Mouse (Mus musculus) right cerebral cortex, postnatal 14 days (tissue): ENCODE results near the gene Rfc4.

Experiments used
- DNase-seq: peaks from one replicate; pipeline ENCODE4 v3.0.0; 2022

Rfc4 gene

DNA sequence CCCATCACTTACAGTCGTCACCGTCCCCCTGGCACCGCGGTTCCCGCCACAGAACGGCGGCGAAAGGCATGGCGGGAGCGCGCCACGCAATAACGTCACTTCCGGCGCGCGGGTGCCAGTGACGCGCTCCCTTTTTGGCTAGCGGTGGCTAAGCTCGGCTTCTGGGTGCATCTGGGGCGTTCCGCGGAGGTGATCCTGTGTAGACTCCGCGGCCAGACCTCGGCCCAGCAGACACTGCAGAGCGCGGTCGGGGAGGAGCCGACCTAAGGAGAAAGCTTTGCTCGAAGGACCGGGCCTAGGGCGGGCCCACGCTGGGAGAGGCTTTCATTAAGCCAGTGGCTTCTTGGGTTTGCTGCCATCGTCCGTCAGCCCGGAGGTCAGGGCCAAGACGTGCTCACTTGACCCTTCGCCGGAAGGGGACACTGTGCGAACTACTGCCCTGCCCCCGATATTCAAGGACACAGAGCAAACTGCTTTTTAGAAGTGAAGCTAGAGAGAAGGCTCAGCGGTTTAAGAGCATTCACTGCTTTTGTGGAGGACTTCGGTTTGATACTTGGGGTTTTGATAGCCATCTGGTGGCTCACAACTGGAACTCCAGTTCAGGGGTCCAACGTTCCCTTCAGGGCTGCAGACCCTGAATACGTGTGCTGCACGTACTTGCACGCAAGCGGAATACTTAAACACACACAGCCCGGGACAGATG lies at the start of gene Rfc4:
Gene Rfc4, minus strand, starts transcription at position 65 of the 703 bp plus-strand sequence.
- DNase-seq, result peak; percentile 91

DNA sequence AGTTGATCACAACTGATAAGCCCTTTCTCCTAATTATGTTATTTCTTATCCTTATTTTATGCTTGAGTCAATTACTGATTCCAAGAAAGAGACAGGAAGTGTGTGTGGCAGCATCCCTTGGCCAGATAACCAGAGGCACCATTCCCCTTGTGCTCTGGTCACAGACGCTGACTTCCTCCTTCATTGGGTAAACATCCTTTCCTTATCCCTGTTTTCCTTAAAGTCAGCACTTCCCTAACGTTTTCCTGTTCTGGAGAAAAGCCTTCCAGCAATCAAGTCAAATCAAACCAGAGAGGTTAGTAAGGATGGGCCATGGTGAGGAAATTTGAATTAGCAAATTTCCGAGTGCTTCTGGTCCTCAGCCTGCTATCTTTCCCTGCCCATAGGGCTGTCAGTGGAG lies 48.4 kb upstream of the Rfc4 start:
- DNase-seq, result no peak

DNA sequence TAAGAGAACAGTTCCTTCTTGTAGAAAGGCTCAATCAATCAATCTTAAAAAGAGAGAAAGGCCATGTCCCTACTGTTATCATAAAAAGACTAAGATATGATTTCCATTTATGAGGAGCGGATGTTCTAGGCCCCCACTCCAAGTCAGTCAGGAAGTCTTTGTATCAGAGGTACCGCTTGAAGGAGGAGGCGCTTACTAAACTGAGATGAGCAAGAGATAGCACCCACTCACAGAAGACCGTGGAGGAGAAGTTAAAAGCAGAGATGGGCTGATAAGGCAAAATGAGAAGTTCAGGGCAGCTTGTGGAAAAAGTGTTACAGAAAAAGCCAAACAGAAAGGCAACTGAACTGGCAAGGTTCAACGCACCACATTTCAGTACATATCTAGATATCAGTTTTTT lies 47.3 kb upstream of the Rfc4 start:
- no peak for DNase-seq

DNA sequence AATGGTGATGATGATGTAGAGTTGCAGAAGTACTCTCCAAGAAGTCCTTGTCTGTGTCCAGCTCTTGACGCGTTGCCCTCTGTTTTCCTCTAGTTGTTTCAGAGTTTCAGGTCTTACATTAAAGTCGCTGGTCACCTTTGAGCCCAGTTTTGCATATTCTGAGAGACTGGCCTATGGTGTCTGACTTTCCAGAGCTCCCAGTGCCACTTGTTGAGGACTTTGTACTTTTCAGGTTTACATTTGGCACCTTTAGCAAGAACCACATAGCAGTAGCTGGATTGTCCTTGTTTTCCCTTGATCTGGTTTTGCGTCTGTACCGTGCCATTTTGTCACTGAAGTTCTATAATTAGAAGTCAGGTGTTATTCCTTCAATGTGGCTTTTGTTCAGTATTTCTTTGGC lies 46.4 kb upstream of the Rfc4 start:
- no peak for DNase-seq

DNA sequence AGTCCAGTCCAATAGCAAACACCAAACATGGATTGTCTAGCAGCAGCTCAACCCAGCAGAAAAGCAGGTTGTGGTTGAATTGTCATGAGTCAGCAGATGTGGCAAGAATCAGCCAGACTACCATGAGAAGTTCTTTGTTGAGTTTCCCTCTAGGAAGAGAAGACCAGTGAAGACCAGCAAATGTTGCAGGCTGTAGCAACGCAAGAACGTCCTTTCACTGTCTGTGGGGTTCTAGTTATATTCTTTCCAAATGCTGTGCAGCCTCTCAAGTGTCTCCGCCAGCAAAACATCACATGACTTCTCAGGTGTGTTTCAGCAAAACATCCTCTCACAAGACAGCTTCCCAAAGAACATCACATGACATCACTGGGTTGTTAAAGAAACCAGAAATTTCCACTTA lies 43.3 kb upstream of the Rfc4 start:
- DNase-seq, result no peak

DNA sequence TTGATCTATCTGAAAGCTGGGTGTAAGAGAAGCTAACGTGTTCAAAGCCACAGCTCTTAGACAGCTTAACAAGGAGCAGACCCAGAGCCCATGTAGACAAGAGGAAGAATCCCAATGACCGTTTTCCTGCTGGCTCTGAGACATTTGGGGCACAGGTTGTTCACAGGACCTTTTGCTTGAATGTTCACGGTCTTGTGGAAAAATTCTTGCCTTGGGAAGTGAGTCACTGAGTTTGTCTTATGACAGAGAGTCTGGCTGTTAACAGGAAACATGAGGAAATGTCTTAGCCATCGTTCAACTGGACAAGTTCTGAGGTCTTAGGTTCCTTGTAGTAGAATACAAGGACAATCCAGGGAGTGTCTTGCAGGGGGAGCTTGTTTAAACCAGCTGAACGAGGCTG lies 39.5 kb upstream of the Rfc4 start:
- no peak for DNase-seq

DNA sequence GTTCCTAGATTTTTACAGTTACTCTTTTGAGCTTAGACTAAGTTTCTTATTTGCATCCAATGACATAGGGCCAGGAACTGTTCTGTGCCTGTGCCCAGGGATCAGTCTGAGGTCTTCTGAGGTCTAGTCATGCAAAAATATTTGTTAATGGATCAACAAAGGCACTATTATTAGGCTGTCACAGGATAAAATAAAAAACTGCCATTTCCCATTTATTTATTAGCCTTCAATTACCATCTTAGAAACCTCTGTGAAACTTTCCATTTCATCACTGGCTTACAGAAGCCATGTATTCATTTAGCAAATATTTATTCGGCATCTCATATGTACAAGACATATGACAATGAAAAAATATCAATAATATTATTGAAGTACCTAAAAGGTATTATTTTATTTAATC lies 39.1 kb upstream of the Rfc4 start:
- no peak for DNase-seq

DNA sequence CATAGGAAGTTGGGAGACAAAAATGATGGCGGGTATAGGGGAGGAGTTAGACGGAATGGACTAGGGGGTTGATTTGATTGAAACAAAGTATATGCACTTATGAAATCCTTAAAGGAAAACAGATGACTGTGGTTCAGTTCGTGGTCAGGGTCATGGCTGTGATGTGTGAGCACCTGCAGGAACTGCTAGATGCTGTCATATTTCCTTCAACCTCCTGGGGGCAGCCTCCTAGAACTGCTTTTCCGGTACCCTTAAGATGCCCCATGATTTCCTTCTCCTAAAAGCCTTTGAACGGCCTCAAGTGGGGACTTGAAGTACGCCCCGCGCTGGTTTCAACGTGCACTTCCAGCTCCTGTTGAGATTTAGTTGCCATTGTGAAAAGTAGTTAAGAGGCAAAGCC lies 37.9 kb upstream of the Rfc4 start:
- DNase-seq, result no peak

DNA sequence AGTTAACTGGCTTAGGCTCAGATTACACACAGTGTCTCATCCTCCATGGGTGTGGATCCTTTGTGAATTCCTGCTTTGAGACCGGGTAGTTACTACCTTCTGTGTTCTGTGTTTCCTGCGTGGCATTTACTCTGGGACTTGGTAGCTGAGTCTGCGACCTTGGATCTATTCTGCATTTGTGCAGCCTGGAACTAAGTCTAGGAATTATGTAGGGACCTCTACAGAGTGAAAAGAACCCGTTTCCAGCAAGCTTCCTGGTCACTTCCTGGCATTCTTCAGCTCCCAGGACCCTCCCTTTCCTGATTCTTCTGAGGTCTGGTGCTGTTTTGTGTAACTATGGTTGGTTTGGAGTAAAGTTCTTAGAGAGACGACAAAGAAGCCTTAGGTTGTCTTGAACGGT lies 36.9 kb upstream of the Rfc4 start:
- DNase-seq, result no peak

DNA sequence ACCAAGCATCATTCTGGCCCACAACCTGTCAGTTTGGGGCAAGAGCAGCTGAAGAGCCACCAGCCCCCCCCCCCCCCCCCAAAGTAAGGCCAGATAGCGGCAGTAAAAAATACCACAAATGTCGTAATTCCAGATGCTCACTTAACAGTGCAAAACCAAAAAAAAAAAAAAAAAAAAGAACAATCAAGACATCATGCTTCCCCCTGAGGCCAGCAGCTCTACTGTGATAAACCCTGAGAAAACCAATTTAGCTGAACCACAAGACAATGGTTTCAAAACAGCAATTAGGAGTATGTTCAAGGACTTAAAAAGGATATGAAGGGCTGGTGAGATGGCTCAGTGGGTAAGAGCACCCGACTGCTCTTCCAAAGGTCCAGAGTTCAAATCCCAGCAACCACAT lies 34.6 kb upstream of the Rfc4 start:
- no peak for DNase-seq

DNA sequence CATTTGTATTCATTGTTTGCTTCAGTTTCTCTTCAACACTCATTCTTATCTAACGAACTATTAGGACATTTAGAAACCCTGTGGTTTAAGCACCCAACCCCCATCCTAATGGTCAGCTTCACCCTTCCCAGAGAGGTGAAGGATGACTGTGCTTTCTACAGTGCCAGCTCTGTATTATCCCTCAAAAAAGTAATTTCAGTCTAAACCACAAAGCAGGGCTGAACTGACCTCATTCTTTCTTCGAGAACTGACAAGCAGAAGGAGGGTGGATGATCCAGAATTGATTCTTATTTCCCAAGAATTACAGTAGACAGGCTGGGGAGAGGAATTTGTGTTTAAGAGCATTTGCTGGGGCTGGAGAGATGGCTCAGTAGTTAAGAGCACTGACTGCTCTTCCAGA lies 32.2 kb upstream of the Rfc4 start:
- DNase-seq, result no peak

DNA sequence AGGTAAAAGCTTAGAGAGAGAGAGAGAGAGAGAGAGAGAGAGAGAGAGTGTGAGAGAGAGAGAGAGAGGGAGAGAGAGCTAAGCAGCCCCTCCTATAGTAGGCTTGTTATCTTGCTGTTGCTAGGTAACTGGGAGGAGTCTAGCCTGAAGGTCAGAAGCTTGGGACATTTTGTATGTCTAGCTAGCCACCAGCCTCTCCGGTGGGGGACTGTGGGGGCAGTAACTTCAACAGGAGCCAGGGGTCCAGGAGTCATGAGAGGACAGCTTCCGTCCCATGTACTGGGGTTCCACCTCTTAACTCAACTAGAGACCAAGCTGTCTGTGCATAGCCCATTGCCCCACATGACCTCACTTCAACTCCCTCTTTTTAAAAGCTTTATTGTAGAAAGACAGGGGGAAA lies 31.4 kb upstream of the Rfc4 start:
- no peak for DNase-seq

DNA sequence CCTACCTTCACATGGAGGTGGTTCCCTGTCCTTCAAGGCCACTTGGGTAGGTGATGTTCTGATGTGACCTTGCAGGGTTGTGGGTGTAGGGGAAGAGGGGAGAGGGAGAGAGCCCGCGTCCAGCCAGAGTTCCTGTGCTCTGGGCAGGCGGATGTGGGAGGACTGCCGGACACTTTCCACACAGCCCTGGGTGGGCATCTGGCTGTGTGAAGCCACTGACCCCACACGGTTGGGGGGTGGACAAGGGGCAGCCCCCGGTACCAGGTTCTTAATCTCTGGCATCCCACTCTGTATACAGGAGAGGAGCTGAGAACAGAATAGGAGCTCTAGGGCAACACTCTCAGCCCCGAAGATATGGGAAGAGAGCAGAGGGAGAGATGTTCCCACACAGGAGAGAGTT lies 30.8 kb upstream of the Rfc4 start:
- no peak for DNase-seq

DNA sequence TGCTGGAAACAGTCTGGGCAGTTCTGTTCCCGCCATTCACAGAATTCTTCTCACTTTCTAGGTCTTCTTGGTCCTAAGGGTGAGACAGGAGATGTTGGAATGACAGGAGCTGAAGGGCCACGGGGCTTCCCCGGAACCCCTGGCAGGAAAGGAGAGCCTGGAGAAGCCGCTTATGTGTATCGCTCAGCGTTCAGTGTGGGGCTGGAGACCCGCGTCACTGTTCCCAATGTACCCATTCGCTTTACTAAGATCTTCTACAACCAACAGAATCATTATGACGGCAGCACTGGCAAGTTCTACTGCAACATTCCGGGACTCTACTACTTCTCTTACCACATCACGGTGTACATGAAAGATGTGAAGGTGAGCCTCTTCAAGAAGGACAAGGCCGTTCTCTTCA lies 29.5 kb upstream of the Rfc4 start:
- DNase-seq, result no peak

DNA sequence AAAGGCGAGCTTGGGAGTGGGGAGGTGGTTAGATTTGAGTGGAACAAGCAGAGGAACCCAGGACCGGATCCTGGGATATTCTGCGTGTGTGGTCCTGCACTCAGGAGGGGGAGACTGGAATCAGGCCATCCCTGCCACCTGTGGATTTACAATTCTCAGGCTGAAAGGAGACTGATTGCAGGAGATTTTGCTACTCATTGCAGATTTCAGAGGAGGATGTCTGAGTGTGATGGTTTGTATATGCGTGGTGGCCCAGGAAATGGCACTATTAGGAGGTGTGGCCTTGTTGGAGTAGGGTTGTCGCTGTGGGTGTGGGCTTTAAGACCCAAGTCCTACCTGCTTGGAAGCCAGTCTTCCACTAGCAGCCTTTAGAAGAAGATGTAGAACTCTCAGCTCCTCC lies 26.7 kb upstream of the Rfc4 start:
- no peak for DNase-seq

DNA sequence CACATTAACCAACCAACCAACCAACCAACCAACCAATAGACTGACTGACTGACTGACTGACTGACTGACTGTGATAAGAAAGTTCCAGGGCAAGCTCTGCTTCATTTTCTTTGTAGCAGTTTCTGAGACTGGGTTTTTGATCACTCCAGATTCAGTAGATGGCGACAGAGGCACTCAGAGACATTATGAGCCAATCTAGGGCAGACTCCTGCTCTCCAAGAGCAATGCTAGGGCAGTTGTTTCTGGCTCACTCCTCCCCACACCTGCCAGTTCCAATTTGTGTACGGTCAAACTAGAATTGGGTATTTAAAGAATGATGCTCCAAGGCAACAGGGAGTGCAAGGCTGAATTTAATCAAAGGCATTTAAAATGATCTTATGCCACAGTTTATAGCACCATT lies 23.9 kb upstream of the Rfc4 start:
- no peak for DNase-seq

DNA sequence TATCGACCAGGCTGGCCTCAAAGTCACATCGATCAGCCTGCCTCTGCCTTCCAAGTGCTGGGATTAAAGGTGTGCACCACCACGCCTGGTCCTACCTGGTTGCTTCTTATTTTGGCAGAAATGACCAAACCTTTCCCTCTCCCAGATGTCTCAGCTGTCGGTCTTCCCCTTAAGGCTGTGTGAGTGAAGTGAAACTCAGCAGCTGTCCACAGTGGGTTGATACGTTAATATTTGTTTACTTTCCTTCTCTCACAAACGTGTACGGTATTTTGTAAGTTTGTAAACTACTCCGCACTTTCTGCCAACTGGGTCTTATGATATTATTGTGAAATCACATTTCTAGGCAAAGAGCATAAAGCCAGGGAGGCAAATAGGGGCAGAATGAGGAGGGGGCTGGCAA lies 21.9 kb upstream of the Rfc4 start:
- DNase-seq, result no peak

DNA sequence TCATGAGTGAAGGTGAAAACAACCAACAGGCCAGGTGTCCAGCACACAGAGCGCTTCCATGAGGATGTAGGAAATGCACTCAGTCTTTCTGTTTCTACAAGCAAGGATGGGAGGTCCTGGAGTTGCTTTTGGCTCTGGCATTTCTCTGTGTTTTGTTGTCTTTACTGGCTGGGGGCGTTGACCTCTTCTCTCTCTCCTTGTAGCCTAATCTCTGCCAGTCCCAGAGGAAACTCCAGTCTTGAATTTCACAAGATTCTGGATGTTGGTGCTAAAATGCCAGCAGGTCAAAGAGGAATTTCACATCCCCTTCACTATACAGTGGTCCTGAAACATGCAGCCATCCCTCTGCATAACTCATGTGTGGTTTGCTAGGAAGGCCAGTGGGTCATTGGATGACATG lies 21.4 kb upstream of the Rfc4 start:
- DNase-seq, result no peak

DNA sequence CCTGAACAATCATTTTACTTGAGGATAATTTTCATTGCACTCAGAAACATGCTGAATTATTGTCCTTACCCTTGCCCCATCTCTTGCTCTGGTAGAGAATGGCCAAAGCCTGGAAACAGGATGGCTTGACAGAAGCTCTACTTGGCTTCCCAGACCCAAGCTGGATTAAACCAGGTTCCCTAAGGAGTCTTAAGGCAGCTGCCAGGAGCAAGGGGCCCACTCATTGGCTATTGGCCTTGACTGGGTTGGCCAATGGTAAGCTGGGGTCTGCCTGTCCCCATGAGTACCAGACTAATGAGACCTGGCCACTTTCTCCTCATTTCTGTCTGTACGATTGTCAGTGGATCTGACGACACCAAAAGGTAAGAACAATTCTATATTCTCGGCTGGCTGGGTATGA lies 18.7 kb upstream of the Rfc4 start, which contains the start of gene Adipoq:
Gene Adipoq, plus strand, starts transcription at position 257 of the 400 bp plus-strand sequence.
- DNase-seq, result no peak

DNA sequence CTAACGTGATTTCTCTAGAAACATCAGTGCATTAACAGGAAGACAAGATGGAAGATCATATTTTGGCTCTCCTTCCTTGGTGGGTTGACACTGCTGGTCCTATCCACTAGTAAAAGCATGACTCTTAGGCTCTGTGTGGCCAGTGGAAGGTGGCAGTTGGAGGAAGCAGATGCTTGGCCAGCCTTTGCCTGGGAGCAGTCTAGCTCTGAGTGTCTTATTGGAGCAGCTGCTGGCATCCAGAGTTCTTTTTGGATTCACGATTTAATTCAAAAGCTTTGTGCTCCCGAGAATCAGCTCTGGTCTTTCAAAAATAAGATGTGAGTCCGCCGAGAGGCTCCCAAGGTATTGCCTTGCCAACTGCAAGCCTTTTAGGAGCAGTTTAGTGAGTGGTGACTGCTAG lies 17.7 kb upstream of the Rfc4 start:
- no peak for DNase-seq

DNA sequence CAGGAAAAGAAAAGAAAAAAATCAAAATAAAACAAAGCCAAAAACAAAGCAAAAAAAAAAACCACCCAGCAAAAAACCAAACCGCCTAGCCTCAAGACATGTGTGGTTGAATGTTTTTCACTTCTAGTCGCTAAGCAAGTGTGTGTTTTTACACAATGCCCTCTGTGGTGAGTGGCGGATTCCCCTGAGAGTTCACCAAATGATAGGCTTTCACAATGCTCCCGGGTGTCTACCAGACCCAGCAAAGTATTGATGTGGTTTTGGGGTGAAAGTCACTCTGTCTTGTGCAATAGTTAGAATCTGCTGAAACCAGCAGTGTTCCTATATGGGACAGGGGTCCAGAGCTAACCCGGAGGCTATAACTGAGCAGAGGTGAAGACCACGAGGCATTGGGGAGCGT lies 16.8 kb upstream of the Rfc4 start:
- no peak for DNase-seq

DNA sequence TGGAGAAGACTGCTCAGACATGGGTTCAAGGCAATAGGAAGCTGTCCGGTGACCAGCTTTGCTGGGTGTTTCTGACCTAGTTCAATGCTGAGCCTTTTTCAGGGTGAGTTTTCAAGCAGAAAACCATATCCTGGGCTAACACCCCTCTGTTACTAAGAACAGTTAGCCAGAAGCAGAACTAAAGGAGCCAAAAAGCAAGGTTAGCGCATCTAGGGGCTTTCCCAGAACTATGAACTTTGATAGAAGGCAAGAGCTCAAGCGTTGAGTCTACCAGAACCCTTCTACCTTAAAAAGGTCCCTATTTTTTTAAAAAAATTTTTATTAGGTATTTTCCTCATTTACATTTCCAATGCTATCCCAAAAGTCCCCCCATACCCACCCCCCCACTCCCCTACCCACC lies 13.4 kb upstream of the Rfc4 start:
- DNase-seq, result no peak

DNA sequence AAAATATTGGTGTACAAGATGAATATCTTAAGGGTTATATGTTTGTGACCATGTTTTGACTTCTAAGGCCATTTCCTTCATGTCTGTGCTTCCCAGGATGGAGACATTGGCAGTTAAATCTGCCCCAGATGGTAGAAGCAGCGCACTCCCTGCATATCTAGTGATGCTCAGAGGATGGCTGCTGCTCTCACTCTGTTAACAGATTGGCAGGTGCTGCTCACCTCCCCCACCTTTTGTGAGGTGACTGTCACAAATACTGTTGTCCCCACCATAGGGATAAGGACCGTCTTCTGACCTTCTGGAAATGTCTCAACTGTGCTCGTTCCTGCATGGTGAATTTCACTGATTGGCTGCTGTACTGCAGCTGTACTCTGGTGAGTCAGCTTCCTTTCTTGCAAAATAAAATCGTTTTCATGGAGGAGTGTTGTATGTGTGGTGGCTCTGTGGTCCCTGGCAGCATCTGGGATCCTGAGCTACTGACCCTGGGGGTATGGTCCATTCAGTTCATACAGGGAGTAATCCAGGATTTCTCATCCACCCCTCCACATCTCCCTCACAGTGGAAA lies 9.0 kb upstream of the Rfc4 start:
- no peak for DNase-seq

DNA sequence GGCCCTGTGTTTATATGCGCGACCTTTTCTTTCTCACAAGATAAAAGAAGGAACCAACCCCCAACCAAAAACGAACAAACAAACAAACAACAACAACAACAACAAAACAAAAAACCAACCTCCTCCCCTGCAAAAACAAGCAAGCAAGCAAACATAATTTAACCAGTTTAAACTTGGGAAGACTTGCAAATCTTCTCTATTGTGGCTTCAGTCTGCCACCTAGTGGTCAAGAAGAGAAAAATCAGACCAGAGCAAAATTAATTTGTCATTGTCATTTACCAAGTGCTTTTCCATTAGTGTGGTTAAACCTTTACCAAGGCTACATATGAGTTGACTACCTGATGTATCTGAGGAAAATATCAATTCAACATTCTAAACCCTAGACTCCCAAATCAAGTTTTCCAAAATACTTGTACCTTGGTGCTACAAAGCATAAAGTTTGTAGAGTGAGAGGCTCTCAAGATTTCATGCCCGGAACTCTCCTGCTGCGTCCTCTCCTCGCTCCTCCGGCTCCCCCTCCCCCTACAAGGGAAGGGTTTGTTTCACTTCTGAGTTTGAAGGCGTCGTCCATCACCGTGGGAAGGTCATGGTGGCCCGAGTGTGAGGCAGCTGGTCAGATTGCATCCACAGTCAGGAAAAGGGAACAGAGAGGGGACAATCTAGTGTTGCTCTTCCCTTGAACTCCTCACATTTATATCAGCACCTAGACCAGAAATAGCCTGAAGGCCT lies 8.0 kb upstream of the Rfc4 start:
- no peak for DNase-seq

DNA sequence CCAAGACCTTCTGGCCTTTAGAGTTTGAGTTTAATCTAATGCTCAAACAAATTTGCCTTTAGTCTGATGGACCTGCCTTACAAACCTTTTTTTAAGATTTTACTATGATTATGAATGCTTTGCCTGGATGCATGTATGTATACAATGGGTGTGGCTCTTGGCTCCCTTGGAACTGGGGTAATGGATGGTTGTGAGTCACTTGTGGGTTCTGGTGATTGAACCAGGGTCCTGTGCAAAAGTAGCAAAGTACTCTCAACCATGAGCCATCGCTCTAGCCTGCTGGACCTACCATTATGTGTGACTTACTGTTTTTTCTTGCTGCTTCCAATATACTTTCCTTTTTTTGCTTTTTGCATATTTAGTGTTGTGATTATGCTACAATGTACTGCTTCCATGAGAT lies 4.8 kb upstream of the Rfc4 start:
- no peak for DNase-seq
